Mouse (Mus musculus) neural tube, embryonic 14.5 days (tissue): ENCODE measurements around the gene Asb17. TPM values are rescaled to one million over a fixed set of nuclear protein-coding genes. Genes with fewer than 3 reads are reported as not detected.
"Not testable (repeated sequence)": the region's sequence is repeated elsewhere in the genome, so short reads cannot be mapped to it uniquely, and the experiment has no call there.

Experiments used
- ATAC-seq: fragments of 200-750 bp; cut with Nextera tagmentation; 2 replicates; pipeline ENCODE4 v1.8.0; 2017; ENCODE audit warnings: low read depth, mild to moderate bottlenecking, moderate TSS enrichment, moderate library complexity
- H3K27ac ChIP-seq: fragments of 300-500 bp; sonication (generic); 2 replicates; pipeline ENCODE4 v1.5.1; 2014; ENCODE audit warnings: low read depth, mild to moderate bottlenecking, control low read depth, low read length, moderate library complexity, mixed read lengths
- H3K27me3 ChIP-seq: fragments of 300-500 bp; sonication (generic); 2 replicates; pipeline ENCODE4 v1.6.1; 2014; ENCODE audit warnings: low read length; ENCODE audit not compliant: control insufficient read depth, insufficient read depth
- H3K36me3 ChIP-seq: fragments of 300-500 bp; sonication (generic); 2 replicates; pipeline ENCODE4 v1.6.1; 2014; ENCODE audit warnings: low read length, mixed read lengths; ENCODE audit not compliant: control insufficient read depth, insufficient read depth
- H3K4me1 ChIP-seq: fragments of 300-500 bp; sonication (generic); 2 replicates; pipeline ENCODE4 v1.6.1; 2014; ENCODE audit warnings: low read length; ENCODE audit not compliant: control insufficient read depth, insufficient read depth
- H3K4me2 ChIP-seq: fragments of 300-500 bp; sonication (generic); 2 replicates; pipeline ENCODE4 v1.6.1; 2014; ENCODE audit warnings: mild to moderate bottlenecking, low read depth, low read length, control low read depth
- H3K4me3 ChIP-seq: fragments of 300-500 bp; sonication (generic); 2 replicates; pipeline ENCODE4 v1.5.1; 2014; ENCODE audit warnings: low read depth, low read length, control low read depth, mixed read lengths
- H3K9ac ChIP-seq: fragments of 300-500 bp; sonication (generic); replicated peaks from 2 replicates; pipeline ENCODE4 v1.6.1; 2014; ENCODE audit warnings: low read depth, mild to moderate bottlenecking, control low read depth, low read length, mixed read lengths
- H3K9me3 ChIP-seq: fragments of 300-500 bp; sonication (generic); 2 replicates; pipeline ENCODE4 v1.6.1; 2016; ENCODE audit warnings: low read length; ENCODE audit not compliant: control insufficient read depth
- WGBS: fragments of 180-500 bp; shearing (Covaris S2); extraction: QIAGEN DNeasy Blood & Tissue Kit; methylation state at CpG from one replicate; pipeline ENCODE4 v1.1.7; 2014; 5-methylcytosine and 5-hydroxymethylcytosine counted together
- polyA plus RNA-seq: library from polyadenylated mRNA; unstranded; fragments of >200 nt; fragmentation: Nextera tagmentation; extraction: Ambion mirVana; gene quantifications from 2 replicates; pipeline ENCODE4 v1.2.1, GENCODE M21; 2014

The Asb17 gene
- polyA plus RNA-seq, 1 experiment from 2014 or later: 0.33 TPM

DNA sequence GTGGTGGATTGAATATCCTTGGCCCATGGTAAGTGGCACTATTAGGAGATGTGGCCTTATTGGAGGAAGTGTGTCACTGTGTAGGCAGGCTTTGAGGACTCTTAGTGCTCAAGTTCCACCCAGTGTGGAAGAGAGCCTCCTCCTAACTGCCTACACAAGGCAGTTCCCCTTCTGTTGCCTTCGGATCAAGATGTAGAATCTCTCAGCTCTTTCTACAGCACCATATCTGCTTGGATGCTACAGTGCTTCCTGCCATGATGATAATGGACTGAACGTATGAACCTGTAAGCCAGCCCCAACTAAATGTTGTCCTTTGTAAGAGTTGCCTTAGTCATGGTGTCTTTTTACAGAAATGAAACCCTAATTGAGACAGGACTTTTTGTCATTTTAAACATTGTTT is 1.5 kb downstream of the Asb17 start:
- H3K4me2 ChIP-seq: no peak overlapping the region
- no peak for ATAC-seq
- 84% methylated on average over 2 of the region's 2 CpGs for WGBS
- no peak overlapping the region for H3K27ac ChIP-seq
- H3K9me3 ChIP-seq: no peaks in the 10 kb centered on the region
- H3K36me3 ChIP-seq: no peaks in the 10 kb centered on the region
- H3K27me3 ChIP-seq: no peaks in the 10 kb centered on the region
- H3K4me3 ChIP-seq: no peak overlapping the region
- no peak overlapping the region for H3K9ac ChIP-seq
- H3K4me1 ChIP-seq: no peaks in the 10 kb centered on the region

DNA sequence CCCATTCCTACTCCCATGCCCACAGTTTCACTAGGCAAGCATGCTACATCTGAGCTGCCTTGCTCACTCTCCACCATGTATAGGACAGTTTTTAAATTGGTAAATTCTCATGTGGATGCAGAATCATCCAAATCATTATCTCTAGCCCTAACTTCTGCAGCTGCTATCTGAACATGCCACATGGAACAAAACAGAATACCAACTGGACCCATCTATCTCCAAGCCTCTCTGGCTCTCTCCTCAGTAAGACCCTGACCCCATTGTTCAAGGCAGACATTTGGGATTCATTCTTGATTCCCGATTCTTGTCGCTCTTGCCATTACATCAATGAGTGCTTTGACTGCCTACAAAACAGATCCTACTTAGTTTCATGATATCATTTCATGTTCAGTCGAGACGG is 2.1 kb downstream of the Asb17 start:
- 92% methylated on average over 4 of the region's 4 CpGs for WGBS
- Histone ChIP-seq H3K27ac (no peak overlapping the region), H3K4me1 (no peaks in the 10 kb centered on the region), H3K9ac (no peak overlapping the region), H3K4me2 (no peak overlapping the region), H3K4me3 (no peak overlapping the region), H3K36me3 (no peaks in the 10 kb centered on the region), H3K27me3 (no peaks in the 10 kb centered on the region), H3K9me3 (no peaks in the 10 kb centered on the region)
- ATAC-seq: no peak

DNA sequence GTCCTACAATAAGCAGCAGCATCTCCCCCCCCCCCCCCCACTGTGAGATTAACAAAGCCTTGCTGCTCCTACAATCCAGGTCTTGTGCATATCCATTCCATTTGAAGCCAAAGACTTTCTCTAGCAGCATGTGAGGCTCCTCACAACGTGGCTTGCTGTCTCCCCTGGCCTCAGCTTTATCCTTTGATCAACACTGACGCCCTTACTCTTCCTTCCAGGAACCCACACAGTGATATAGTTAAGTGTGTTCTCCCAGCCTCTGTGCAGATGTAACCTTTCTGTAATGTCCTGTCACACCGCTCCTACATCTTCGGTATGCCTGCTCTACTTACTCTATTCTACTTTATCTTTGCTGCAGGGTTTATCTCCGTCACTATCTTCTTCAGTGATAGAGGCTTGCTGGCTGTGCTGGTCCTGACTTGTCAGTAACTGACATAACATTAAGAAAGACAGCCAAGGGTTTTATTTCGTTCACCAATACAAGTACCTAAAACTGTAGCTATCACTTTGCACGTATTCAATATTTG is 3.3 kb downstream of the Asb17 start:
- no peak for ATAC-seq
- Histone ChIP-seq H3K9me3 (no peaks in the 10 kb centered on the region), H3K36me3 (no peaks in the 10 kb centered on the region), H3K4me2 (no peak overlapping the region), H3K9ac (no peak overlapping the region), H3K27me3 (no peaks in the 10 kb centered on the region), H3K27ac (no peak overlapping the region), H3K4me3 (no peak overlapping the region), H3K4me1 (no peaks in the 10 kb centered on the region)
- 87% methylated on average over 7 of the region's 7 CpGs for WGBS

GRCm38 (mm10) chr3:153849368-153850015 is 5.5 kb downstream of the Asb17 start:
- H3K27me3 ChIP-seq: no peaks in the 10 kb centered on the region
- H3K36me3 ChIP-seq: no peaks in the 10 kb centered on the region
- H3K27ac ChIP-seq: no peak overlapping the region
- no peak for ATAC-seq
- 11% methylated on average over 5 of the region's 5 CpGs for WGBS
- H3K4me1 ChIP-seq: no peaks in the 10 kb centered on the region
- H3K4me2 ChIP-seq: no peak overlapping the region
- H3K4me3 ChIP-seq: no peak overlapping the region
- no peak overlapping the region for H3K9ac ChIP-seq
- no peaks in the 10 kb centered on the region for H3K9me3 ChIP-seq

DNA sequence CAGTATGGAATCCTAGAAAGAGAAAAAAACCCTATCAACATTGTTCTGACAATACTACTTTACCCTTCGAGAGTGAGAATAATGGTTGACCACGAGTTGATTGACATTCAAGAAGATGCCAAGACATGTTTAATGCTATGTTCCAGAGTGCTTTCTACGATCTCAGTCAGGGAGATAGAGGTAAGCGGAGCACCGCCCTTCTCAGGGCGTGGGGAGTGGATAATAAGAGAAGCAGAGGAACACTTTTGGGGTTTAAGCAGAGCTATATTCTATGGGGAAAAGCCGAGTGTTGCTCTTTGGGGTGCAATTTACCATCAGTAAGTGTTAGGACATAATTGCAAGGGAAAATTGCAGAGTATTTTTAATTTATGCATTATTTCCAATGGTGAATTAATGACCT is 6.8 kb downstream of the Asb17 start:
- Histone ChIP-seq H3K4me3 (no peak overlapping the region), H3K4me1 (no peaks in the 10 kb centered on the region), H3K9ac (no peak overlapping the region), H3K27ac (no peak overlapping the region), H3K4me2 (no peak overlapping the region), H3K36me3 (no peaks in the 10 kb centered on the region), H3K27me3 (no peaks in the 10 kb centered on the region), H3K9me3 (no peaks in the 10 kb centered on the region)
- ATAC-seq: no peak
- 82% methylated on average over 7 of the region's 7 CpGs for WGBS

GRCm38 (mm10) chr3:153852266-153852665 is 8.3 kb downstream of the Asb17 start:
- Histone ChIP-seq H3K4me1 (no peaks in the 10 kb centered on the region), H3K27me3 (no peaks in the 10 kb centered on the region), H3K9me3 (no peaks in the 10 kb centered on the region), H3K36me3 (no peaks in the 10 kb centered on the region), H3K9ac (no peak overlapping the region), H3K4me2 (no peak overlapping the region), H3K4me3 (no peak overlapping the region), H3K27ac (no peak overlapping the region)
- ATAC-seq: no peak
- WGBS: 84% methylated on average over 8 of the region's 8 CpGs

DNA sequence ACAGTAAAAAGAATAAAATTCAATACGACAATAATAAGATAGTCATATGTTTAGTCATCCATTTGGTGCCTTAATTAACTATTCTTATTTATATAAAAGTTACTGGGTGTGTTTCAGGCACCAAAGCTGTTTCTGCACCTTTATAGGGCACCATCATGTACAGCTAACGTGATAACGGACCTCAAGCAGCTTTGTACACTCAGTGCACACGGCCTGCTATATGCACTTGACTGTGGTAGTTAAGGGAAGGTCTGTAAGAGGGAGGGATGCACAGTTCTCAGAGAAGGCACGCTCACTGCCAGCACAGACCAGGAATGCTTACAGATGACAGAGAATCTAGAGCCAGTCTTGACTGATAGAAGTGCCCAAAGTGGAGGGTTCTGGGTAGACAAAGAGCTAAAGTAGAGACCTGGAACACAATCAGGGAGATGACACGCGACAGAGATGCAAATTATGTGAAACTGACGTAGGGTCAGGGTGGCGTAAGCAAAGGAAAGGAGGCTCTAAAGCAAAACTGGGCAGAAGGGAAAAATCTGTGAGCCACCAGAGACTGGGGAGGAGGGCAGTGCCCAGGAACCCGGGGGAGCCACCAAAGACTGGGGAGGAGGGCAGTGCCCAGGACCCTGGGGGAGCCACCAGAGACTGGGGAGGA is 14.5 kb downstream of the Asb17 start:
- Histone ChIP-seq H3K4me1 (no peaks in the 10 kb centered on the region), H3K9ac (no peak overlapping the region), H3K4me2 (no peak overlapping the region), H3K4me3 (no peak overlapping the region), H3K27me3 (no peaks in the 10 kb centered on the region), H3K27ac (no peak overlapping the region), H3K36me3 (no peaks in the 10 kb centered on the region), H3K9me3 (no peaks in the 10 kb centered on the region)
- 83% methylated on average over 10 of the region's 10 CpGs for WGBS
- no peak for ATAC-seq

DNA sequence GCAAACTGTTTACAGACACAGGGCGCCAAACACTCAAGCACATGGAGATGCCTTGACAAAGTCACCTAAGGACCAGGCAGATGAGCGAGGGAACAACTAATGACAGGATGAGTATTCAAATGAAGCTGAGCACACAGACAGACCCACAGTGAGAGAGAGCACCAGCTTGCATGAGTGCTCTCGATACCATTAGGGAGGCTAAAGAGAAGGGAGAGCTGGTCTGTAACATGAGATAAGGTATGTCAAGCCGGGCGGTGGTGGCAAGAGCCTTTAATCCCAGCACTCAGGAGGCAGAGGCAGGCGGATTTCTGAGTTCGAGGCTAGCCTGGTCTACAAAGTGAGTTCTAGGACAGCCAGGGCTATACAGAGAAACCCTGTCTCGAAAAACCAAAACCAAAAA is 16.4 kb downstream of the Asb17 start:
- H3K27me3 ChIP-seq, H3K4me2 ChIP-seq, H3K9me3 ChIP-seq, H3K27ac ChIP-seq, ATAC-seq, H3K9ac ChIP-seq, H3K4me1 ChIP-seq, H3K36me3 ChIP-seq, H3K4me3 ChIP-seq: not testable (repeated sequence)
- whole genome bisulfite sequencing: 91% methylated on average over 8 of the region's 8 CpGs

- Histone ChIP-seq H3K4me3 (no peak overlapping the region), H3K36me3 (no peaks in the 10 kb centered on the region), H3K9me3 (no peaks in the 10 kb centered on the region), H3K4me2 (no peak overlapping the region), H3K27ac (no peak overlapping the region), H3K4me1 (no peaks in the 10 kb centered on the region), H3K9ac (no peak overlapping the region), H3K27me3 (no peaks in the 10 kb centered on the region)
- 91% methylated on average over 2 of the region's 2 CpGs for WGBS
- ATAC-seq: no peak
Observed at GRCm38 (mm10) chr3:153863816-153864215, 19.8 kb downstream of the Asb17 start.
